Mouse (Mus musculus) midbrain, embryonic 14.5 days (tissue): ENCODE data around the gene Ctnna3. TPM values are rescaled to one million over a fixed set of nuclear protein-coding genes. Genes with fewer than 3 reads are reported as not detected.

ENCODE experiments used
- ATAC-seq: fragments of 200-750 bp; cut with Nextera tagmentation; 2 replicates; pipeline ENCODE4 v1.8.0; 2017; ENCODE audit warnings: moderate number of reproducible peaks, moderate library complexity; ENCODE audit not compliant: low FRiP score, low TSS enrichment
- DNase-seq: peaks from one replicate; pipeline ENCODE4 v3.0.0-alpha.2; 2015
- H3K27ac ChIP-seq: fragments of 300-500 bp; sonication (generic); replicated peaks from 2 replicates; pipeline ENCODE4 v1.5.1; 2014; ENCODE audit warnings: mild to moderate bottlenecking, low read depth, low read length, moderate library complexity
- H3K27me3 ChIP-seq: fragments of 300-500 bp; sonication (generic); 2 replicates; pipeline ENCODE4 v1.6.1; 2014; ENCODE audit warnings: low read length, control low read depth, mixed read lengths; ENCODE audit not compliant: control insufficient read depth, insufficient read depth
- H3K36me3 ChIP-seq: fragments of 300-500 bp; sonication (generic); 2 replicates; pipeline ENCODE4 v1.6.1; 2014; ENCODE audit warnings: low read length, control low read depth; ENCODE audit not compliant: control insufficient read depth, insufficient read depth
- H3K4me1 ChIP-seq: fragments of 300-500 bp; sonication (generic); 2 replicates; pipeline ENCODE4 v1.6.1; 2014; ENCODE audit warnings: mild to moderate bottlenecking, antibody characterized with exemption, low read length, control low read depth; ENCODE audit not compliant: control insufficient read depth, insufficient read depth
- H3K4me2 ChIP-seq: fragments of 300-500 bp; sonication (generic); 2 replicates; pipeline ENCODE4 v1.6.1; 2014; ENCODE audit warnings: mild to moderate bottlenecking, low read length, moderate library complexity
- H3K4me3 ChIP-seq: fragments of 300-500 bp; sonication (generic); replicated peaks from 2 replicates; pipeline ENCODE4 v1.5.1; 2014; ENCODE audit warnings: low read depth, low read length
- H3K9ac ChIP-seq: fragments of 300-500 bp; sonication (generic); replicated peaks from 2 replicates; pipeline ENCODE4 v1.6.1; 2014; ENCODE audit warnings: mild to moderate bottlenecking, low read length, moderate library complexity
- H3K9me3 ChIP-seq: fragments of 300-500 bp; sonication (generic); 2 replicates; pipeline ENCODE4 v1.6.1; 2016; ENCODE audit warnings: low read length, control low read depth, mixed read lengths; ENCODE audit not compliant: control insufficient read depth
- WGBS: fragments of 180-500 bp; shearing (Covaris S2); extraction: QIAGEN DNeasy Blood & Tissue Kit; methylation state at CpG from one replicate; pipeline ENCODE4 v1.1.7; 2014; 5-methylcytosine and 5-hydroxymethylcytosine counted together
- polyA plus RNA-seq: library from polyadenylated mRNA; unstranded; fragments of >200 nt; fragmentation: Nextera tagmentation; extraction: Ambion mirVana; gene quantifications from 2 replicates; pipeline ENCODE4 v1.2.1, GENCODE M21; 2014

Gene Ctnna3
- polyA plus RNA-seq, 1 experiment from 2014 or later = 1.1 TPM

DNA sequence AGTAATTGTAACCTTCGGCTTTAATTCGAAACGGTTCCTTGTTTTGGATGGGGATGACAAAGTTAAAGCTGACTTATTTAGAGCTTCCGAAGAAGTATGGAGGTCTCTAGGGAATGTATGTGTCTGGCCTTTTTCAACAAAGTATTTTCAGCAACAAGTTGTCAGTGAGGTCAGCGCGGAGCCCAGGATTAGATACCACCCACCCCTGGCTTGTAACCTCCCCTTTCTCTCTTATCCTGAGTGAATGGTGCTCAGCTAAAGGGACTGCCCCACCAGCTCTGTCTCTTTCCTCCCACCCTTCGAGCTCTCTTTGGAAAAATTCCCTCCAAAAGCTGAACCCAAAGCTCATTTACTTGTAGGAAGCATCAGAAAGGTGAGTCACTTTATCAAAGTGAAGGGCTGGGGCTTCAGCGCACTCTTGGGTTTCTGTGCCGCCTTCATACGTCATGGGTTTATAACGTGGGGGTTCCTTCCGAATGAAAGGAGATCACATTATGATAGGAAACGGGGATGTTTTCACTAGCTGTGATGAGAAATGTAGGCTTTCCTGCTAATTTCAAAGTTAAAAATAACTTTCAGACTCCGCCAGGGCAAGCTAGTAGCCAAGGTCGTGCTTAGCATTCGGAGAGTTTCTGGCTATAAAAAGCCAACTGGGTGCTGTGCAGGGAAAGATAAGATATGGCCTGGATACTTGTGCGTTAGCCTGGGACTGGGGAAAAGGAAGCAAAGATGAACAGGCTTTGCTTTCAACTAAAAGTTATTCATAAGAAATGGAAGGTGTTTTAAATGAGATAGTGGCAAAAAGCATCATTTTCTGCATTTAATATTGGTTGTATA is 27.6 kb downstream of the Ctnna3 start:
- no peak overlapping the region for H3K27ac ChIP-seq
- H3K4me3 ChIP-seq = no peak overlapping the region
- DNase-seq (no peak), ATAC-seq (no peak)
- WGBS = 88% methylated on average over 17 of the region's 17 CpGs
- H3K4me2 ChIP-seq = no peak overlapping the region
- no peaks in the 10 kb centered on the region for H3K36me3 ChIP-seq
- no peak overlapping the region for H3K9ac ChIP-seq
- no peaks in the 10 kb centered on the region for H3K4me1 ChIP-seq
- no peaks in the 10 kb centered on the region for H3K9me3 ChIP-seq
- no peaks in the 10 kb centered on the region for H3K27me3 ChIP-seq

DNA sequence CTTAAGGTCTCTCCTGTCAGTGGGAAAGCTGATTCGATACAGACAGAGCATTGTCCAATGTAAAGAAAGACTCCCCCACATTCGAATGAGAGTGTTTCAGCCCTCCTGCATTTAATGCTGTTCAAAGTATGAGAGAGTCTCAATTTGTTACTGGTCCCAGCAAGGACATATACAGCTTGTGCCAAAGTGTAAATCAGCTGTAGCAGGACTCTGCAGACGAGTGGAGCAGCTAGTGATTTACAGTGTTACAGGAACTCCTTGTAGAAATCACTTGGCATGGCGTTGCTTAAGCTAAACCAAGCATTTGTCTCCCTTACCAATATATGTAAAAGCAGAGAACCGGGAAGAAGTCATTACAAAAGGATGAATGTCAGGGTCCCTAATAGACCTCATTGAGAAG is 31.0 kb downstream of the Ctnna3 start:
- H3K27ac ChIP-seq = no peak overlapping the region
- H3K9me3 ChIP-seq = no peaks in the 10 kb centered on the region
- H3K4me3 ChIP-seq = no peak overlapping the region
- no peak for ATAC-seq
- 58% methylated on average over 5 of the region's 5 CpGs for WGBS
- H3K4me1 ChIP-seq = no peaks in the 10 kb centered on the region
- H3K4me2 ChIP-seq = no peak overlapping the region
- DNase-seq = no peak
- no peak overlapping the region for H3K9ac ChIP-seq
- no peaks in the 10 kb centered on the region for H3K36me3 ChIP-seq
- no peaks in the 10 kb centered on the region for H3K27me3 ChIP-seq

DNA sequence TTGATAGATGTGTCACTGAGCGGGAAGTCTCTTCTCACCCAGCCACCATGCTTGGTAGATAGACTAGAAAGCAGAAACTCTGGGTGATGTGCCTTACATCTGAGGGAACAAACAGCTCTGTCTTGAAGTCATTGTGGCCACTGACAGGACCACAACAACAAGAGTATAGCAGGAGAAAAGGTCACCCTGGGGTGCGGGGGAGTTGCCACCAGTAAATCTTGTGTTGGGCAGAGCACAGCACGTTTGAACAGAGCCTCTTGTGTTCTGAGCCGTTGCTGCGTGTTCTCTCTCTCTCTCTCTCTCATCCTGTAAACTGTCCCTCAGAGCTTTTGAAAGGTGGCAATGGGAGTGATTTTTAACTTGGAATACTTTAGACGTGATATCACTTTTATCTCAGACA is 42.6 kb downstream of the Ctnna3 start:
- 55% methylated on average over 6 of the region's 6 CpGs for WGBS
- Histone ChIP-seq H3K9ac (no peak overlapping the region), H3K27me3 (no peaks in the 10 kb centered on the region), H3K4me3 (no peak overlapping the region), H3K36me3 (no peaks in the 10 kb centered on the region), H3K9me3 (no peaks in the 10 kb centered on the region), H3K27ac (no peak overlapping the region), H3K4me1 (no peaks in the 10 kb centered on the region), H3K4me2 (no peak overlapping the region)
- ATAC-seq (no peak), DNase-seq (no peak)

DNA sequence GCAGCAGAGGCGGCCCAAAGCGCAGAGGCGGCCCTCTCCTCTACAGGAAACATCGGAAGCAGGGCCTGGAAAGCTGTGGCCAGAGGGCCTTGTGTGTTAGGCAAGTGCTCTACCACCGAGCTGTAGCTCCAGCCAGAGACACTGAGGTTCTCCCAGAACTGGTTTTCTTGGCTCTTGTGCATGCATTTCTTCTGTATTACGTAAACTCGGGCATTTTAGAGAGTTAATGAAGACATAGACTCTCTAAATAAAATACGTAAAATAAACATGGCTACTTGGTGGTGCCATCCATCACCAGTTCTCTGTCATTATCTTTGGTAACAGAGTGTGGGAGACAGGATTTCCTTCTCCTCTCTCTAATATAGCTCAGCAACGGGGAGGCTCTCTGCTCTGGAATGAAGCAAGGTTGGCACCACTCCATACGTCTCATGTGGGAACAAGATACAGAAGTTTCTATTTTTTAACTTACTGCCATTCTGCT is 46.3 kb downstream of the Ctnna3 start:
- ATAC-seq (no peak), DNase-seq (no peak)
- Histone ChIP-seq H3K36me3 (no peaks in the 10 kb centered on the region), H3K4me3 (no peak overlapping the region), H3K4me1 (no peaks in the 10 kb centered on the region), H3K9ac (no peak overlapping the region), H3K4me2 (no peak overlapping the region), H3K27me3 (no peaks in the 10 kb centered on the region), H3K9me3 (no peaks in the 10 kb centered on the region), H3K27ac (no peak overlapping the region)
- WGBS = 87% methylated on average over 10 of the region's 10 CpGs

DNA sequence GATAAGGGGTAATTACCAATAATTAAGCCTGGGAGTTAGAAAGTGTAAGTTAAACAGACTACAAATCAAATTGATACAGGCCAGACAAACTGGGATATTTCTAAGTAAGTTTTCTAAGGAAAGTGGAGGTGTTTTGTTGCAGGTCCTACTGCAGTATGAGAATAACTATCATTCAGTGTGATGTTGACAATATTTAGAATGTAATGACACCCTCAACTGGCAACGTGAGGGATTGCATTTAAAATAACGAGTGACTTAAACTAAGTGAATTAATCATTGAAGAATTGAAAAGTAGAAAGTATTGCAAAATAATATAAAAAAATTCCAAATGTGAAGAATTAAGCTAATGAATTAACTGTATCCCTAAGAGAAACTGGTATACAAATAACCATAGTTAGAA is 49.0 kb downstream of the Ctnna3 start:
- WGBS = 38% methylated on average over 2 of the region's 2 CpGs
- no peak overlapping the region for H3K9ac ChIP-seq
- H3K4me1 ChIP-seq = no peaks in the 10 kb centered on the region
- ATAC-seq (no peak), DNase-seq (peak; percentile 18)
- no peak overlapping the region for H3K4me3 ChIP-seq
- H3K36me3 ChIP-seq = no peaks in the 10 kb centered on the region
- H3K4me2 ChIP-seq = no peak overlapping the region
- H3K9me3 ChIP-seq = no peaks in the 10 kb centered on the region
- H3K27ac ChIP-seq = no peak overlapping the region
- no peaks in the 10 kb centered on the region for H3K27me3 ChIP-seq

DNA sequence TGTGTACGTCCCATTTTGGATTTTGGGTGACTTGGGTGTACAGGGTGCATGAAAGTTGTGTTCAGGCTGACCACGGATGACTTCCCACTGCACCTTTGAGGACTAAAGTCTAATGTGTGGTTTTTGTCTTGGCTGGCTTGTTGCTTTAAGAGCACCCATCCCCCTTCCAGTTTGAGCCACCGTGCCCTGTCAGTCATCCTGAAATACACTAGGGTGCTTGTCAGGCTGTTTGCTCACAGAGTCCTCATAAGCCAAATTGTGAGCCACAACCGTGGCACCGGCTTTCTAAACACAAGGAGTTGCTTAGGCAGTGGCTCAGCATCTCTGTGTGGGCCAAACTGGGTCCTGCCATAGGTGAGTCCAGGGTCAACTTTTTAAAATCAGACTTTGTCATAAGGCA is 50.2 kb downstream of the Ctnna3 start:
- no peaks in the 10 kb centered on the region for H3K36me3 ChIP-seq
- 59% methylated on average over 5 of the region's 5 CpGs for WGBS
- ATAC-seq (no peak), DNase-seq (peak; percentile 15)
- no peak overlapping the region for H3K4me2 ChIP-seq
- no peaks in the 10 kb centered on the region for H3K4me1 ChIP-seq
- no peak overlapping the region for H3K27ac ChIP-seq
- H3K4me3 ChIP-seq = no peak overlapping the region
- H3K9me3 ChIP-seq = no peaks in the 10 kb centered on the region
- H3K9ac ChIP-seq = no peak overlapping the region
- no peaks in the 10 kb centered on the region for H3K27me3 ChIP-seq

DNA sequence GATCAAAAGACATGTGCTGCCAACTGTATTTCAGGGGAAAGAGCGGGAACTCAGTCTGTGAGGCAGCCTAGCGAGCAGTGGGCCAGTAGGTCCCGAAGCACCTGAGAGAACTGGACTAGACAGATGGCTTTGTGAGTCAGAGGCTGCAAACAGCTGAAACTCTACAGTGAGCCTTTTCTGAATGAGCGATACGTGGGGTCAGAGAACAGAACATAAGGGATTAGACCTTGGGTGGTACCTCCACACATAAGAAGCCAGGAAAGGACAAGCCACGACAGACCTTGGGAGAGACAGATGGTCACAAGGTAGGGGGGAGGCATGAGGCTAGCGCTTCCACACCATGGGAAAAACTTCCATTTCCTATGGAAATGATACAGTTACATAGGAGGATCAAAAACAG is 58.4 kb downstream of the Ctnna3 start:
- Histone ChIP-seq H3K9me3 (no peaks in the 10 kb centered on the region), H3K9ac (no peak overlapping the region), H3K36me3 (no peaks in the 10 kb centered on the region), H3K4me1 (no peaks in the 10 kb centered on the region), H3K4me2 (no peak overlapping the region), H3K27me3 (no peaks in the 10 kb centered on the region), H3K4me3 (no peak overlapping the region), H3K27ac (no peak overlapping the region)
- ATAC-seq = no peak
- WGBS = 87% methylated on average over 7 of the region's 7 CpGs
- DNase-seq = no peak

DNA sequence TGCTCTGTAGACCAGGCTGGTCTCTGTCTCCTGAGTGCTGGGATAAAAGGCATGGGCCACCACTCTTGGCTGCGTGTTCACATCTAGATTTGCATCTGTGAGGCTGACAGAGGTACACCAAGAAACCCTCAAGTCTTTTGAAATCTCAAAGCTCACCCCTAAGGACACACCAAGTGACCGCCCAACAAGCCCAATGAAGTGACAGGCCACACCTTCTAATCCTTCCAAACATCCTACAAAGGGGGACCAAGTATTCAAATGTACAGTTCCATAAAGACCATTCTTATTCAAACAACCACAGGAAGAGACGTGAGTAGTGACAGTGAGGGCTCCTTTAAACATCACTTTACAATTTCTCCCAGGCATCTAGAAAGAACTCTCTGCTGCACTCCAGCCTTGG is 94.1 kb downstream of the Ctnna3 start:
- H3K4me1 ChIP-seq = no peaks in the 10 kb centered on the region
- ATAC-seq = no peak

DNA sequence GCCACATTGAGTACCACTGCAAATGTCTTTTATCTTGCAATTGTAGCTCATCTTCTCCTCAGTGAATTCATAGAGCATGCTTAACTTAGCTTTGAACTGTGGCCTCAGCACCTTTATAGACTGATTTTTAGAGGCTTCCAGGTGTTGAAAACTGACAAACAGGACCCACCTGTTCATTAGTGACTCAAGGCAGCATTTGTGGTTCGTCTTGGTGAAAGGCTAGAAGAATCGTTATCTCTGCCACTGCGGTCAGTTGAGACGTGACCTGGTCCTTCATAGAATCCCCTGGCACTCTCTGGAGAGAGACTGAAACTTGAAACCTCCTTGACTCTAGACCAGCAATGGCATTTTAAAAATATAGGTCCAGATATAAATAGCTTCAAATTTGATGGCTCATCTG is 96.1 kb downstream of the Ctnna3 start:
- H3K4me3 ChIP-seq = no peak overlapping the region
- no peaks in the 10 kb centered on the region for H3K27me3 ChIP-seq
- H3K27ac ChIP-seq = no peak overlapping the region
- H3K4me2 ChIP-seq = no peak overlapping the region
- H3K4me1 ChIP-seq = no peaks in the 10 kb centered on the region
- H3K9ac ChIP-seq = no peak overlapping the region
- no peak for DNase-seq
- 89% methylated on average over 4 of the region's 4 CpGs for WGBS
- ATAC-seq = no peak
- H3K9me3 ChIP-seq = no peaks in the 10 kb centered on the region
- H3K36me3 ChIP-seq = no peaks in the 10 kb centered on the region

More for the DNA sequence above, 94.1 kb downstream of the Ctnna3 start:
- Histone ChIP-seq H3K27ac (no peak overlapping the region), H3K27me3 (no peaks in the 10 kb centered on the region), H3K4me3 (no peak overlapping the region), H3K9ac (no peak overlapping the region), H3K36me3 (no peaks in the 10 kb centered on the region), H3K4me2 (no peak overlapping the region), H3K9me3 (no peaks in the 10 kb centered on the region)
- no peak for DNase-seq
- 68% methylated on average over 3 of the region's 3 CpGs for WGBS
